Mouse (Mus musculus): ENCODE measurements around the gene Tbc1d14. TPM values are rescaled to one million over a fixed set of nuclear protein-coding genes. Genes with fewer than 3 reads are reported as not detected.
A peak's percentile ranks its signal among the peaks of the same experiment; 100 is the strongest.

Tbc1d14 gene
- polyA plus RNA-seq, 1 experiment from 2014 or later = 22.5 TPM

DNA sequence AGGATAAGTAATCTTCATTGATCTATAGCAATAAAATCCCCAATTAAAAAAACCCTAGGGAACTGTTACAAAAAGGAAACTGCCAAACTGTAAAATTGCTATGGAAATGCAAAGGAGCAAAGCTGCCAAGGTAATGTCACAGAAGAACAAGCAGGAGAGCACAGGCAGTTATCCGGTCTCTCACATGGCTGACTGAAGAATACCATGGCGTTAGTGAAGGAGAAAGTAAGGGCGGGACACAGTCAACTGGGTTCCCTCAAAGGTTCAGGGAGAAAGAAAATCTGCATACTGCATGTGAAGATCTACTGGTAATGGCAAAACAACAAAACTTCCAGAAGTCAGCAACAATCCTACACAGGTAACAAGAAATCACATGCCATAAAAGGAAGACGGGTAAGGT is 36.8 kb downstream of the Tbc1d14 start:
- WGBS (ENCODE audit: missing documents) = 98% methylated on average over 4 of the region's 4 CpGs
- peaks cover 100% of the 10 kb centered on the region for H3K79me2 ChIP-seq (ENCODE audit: inconsistent target)

DNA sequence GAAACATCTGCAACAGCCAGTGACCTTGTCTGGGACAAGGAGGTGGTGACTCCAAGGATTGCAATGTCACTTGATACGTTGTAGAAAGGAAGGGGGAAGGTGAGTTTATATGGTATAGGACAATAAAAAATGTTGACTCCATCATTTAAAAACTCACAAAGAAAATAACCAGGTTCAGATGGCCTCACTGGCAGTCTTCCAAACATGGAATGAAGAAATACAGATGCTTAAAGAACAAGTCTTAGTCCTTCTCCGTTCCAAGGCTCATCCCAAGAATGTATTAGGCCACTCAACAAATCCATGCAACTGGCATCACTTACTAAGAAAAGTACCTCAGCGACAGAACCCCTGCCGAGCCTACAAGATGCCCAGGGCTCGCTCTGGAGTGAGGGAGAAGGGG is 38.6 kb downstream of the Tbc1d14 start:
- WGBS (ENCODE audit: missing documents) = 94% methylated on average over 4 of the region's 5 CpGs
- no peak overlapping the region for H3K4me3 ChIP-seq (ENCODE audit: inconsistent target)
- peak overlapping the region; percentile 22; the same call in 1 of the 2 replicates for H3K27ac ChIP-seq

More for the DNA sequence above, 36.8 kb downstream of the Tbc1d14 start:
- Histone ChIP-seq H3K4me3 (ENCODE audit: inconsistent target) (no peak overlapping the region), H3K27ac (no peak overlapping the region), H3K36me3 (ENCODE audit: inconsistent target) (no peaks in the 10 kb centered on the region)

DNA sequence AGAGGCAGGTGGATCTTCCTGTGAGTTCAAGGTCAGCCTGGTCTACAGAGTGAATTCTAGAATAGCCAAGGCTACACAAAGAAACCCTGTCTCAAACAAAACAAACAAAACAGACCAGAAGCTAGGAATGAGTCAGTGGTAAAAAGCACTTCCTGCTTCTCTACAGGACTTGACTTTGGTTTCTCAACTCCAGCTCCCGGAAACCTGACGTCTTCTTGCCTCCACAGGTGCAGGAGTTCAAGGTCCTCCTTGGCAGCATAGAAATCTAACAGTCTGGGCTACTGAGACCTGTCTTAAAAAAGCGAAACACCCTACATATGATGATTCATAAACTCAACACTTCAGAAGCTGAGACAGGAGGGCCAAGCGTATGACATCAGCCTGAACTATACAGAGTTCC is 39.2 kb downstream of the Tbc1d14 start:
- Histone ChIP-seq H3K79me2 (ENCODE audit: inconsistent target) (peaks cover 97% of the 10 kb centered on the region), H3K27ac (peak overlapping the region; percentile 22), H3K36me3 (ENCODE audit: inconsistent target) (no peaks in the 10 kb centered on the region), H3K4me3 (ENCODE audit: inconsistent target) (no peak overlapping the region)
- WGBS (ENCODE audit: missing documents) = 43% methylated on average over 4 of the region's 4 CpGs

More for the DNA sequence above, 38.6 kb downstream of the Tbc1d14 start:
- no peaks in the 10 kb centered on the region for H3K36me3 ChIP-seq (ENCODE audit: inconsistent target)
- peaks cover 100% of the 10 kb centered on the region for H3K79me2 ChIP-seq (ENCODE audit: inconsistent target)

DNA sequence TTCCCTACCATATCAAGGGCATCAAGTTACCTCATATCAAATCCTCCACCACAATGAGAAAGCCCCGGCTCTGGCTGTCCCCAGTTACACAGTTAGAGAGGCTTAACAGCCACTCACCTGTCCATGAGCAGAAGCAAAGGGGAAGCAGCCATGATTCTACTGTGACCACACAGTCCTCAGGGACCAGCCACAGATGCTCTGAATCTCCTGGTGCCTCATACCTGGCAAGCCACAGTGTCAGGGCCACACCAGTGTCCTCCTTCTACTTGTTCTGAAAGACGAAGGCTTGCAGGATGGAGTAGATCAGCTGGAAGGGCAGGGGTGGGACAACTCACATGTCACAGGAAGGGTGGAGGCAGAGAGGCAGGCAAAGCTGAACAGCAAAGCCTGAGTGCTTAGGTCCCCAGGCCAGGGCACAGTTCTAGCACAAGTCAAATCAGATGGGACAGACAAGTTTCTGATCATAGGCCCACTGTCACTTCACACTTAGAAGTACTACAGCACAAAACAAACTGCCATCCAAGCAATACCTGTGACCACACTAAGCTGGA is 39.9 kb downstream of the Tbc1d14 start:
- Histone ChIP-seq H3K4me3 (ENCODE audit: inconsistent target) (no peak overlapping the region), H3K36me3 (ENCODE audit: inconsistent target) (no peaks in the 10 kb centered on the region), H3K27ac (peak overlapping the region; percentile 22), H3K79me2 (ENCODE audit: inconsistent target) (peaks cover 97% of the 10 kb centered on the region)
- WGBS (ENCODE audit: missing documents) = 87% methylated on average over 2 of the region's 2 CpGs

DNA sequence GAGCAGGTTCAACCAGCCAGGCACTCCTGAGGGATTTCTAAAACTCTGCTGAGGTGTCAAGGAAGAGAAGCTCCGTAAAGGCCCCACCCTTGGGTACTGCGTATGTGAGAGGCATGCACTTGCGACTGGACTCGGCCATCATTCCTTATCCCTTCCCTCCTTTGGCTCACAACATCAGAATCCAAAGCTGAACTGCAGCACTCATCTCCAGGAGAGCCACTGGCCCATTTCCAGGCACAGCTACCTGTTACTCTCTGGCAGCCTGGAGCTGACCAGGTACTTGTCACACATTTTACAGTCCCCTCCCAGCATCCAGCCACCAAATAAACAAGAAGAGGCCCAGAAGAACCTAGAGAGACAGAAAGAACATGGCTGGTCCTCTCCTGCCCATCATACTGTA is 40.7 kb downstream of the Tbc1d14 start:
- no peak overlapping the region for H3K27ac ChIP-seq
- peaks cover 97% of the 10 kb centered on the region for H3K79me2 ChIP-seq (ENCODE audit: inconsistent target)
- H3K36me3 ChIP-seq (ENCODE audit: inconsistent target) = no peaks in the 10 kb centered on the region
- 100% methylated on average over 4 of the region's 4 CpGs for WGBS (ENCODE audit: missing documents)
- no peak overlapping the region for H3K4me3 ChIP-seq (ENCODE audit: inconsistent target)

DNA sequence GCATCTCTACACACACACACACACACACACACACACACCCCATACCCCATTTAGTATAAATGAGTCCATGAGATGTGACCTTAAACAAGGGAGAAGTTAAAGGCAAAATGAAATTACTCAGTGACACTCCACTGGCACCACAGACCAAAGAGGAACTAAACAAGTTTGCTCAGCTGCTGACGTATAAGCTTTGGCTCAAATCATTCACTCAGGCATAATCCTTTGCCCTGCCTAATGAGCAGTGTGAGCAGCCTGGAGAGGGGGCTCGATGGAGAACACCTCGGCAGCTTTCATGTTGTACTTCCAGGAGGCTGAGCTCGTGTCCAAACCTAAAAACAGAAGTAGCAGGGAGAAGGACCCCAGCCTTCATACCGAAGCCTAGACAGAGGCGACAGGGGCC is 43.8 kb downstream of the Tbc1d14 start:
- H3K79me2 ChIP-seq (ENCODE audit: inconsistent target) = peaks cover 97% of the 10 kb centered on the region
- H3K36me3 ChIP-seq (ENCODE audit: inconsistent target) = no peaks in the 10 kb centered on the region

DNA sequence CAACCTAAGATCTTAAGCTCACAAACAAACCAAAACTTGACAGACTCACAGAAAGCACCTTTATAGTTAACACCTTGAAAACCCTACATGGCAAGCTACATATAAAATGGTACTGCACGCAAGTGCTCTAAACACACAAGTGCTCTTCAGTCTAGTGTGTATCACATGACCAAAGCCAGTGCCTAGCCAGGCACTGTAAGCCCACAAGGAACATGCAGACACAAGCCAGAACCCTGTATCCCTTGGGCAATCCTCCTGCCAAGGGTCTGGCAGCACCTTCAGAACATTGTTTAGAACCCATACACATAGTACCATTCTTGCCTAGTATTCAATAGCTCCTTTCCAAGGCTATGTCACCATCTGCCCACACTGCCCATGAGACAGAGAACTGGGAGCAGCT is 48.3 kb downstream of the Tbc1d14 start:
- WGBS (ENCODE audit: missing documents) = 100% methylated on average over 1 of the region's 1 CpGs
- Histone ChIP-seq H3K27ac (no peak overlapping the region), H3K4me3 (ENCODE audit: inconsistent target) (no peak overlapping the region), H3K79me2 (ENCODE audit: inconsistent target) (peaks cover 97% of the 10 kb centered on the region), H3K36me3 (ENCODE audit: inconsistent target) (peaks cover 22% of the 10 kb centered on the region; the same call in 1 of the 2 replicates)

More for the DNA sequence above, 43.8 kb downstream of the Tbc1d14 start:
- Histone ChIP-seq H3K4me3 (ENCODE audit: inconsistent target) (no peak overlapping the region), H3K27ac (peak overlapping the region; percentile 71)
- 27% methylated on average over 6 of the region's 6 CpGs for WGBS (ENCODE audit: missing documents)

DNA sequence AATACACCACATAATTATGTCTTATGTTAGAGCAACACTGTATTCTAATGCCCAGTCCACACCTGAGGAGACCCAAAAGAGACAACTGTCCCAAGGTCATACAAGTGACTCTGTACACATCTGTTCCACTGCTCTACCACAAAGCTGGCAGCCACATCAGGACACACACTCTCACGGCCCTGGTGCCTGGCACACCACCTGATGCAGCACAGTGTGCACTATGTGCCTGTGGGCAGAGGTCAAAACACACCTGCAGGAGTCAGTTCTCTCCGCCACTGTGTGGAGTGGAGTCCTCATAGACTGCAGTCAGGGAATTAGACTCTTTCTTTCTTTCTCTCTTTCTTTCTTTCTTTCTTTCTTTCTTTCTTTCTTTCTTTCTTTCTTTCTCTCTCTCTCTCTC is 52.1 kb downstream of the Tbc1d14 start:
- Histone ChIP-seq H3K36me3 (ENCODE audit: inconsistent target) (peaks cover 22% of the 10 kb centered on the region; the same call in 1 of the 2 replicates), H3K4me3 (ENCODE audit: inconsistent target) (no peak overlapping the region), H3K79me2 (ENCODE audit: inconsistent target) (peaks cover 96% of the 10 kb centered on the region), H3K27ac (no peak overlapping the region)
- 96% methylated on average over 2 of the region's 2 CpGs for WGBS (ENCODE audit: missing documents)

DNA sequence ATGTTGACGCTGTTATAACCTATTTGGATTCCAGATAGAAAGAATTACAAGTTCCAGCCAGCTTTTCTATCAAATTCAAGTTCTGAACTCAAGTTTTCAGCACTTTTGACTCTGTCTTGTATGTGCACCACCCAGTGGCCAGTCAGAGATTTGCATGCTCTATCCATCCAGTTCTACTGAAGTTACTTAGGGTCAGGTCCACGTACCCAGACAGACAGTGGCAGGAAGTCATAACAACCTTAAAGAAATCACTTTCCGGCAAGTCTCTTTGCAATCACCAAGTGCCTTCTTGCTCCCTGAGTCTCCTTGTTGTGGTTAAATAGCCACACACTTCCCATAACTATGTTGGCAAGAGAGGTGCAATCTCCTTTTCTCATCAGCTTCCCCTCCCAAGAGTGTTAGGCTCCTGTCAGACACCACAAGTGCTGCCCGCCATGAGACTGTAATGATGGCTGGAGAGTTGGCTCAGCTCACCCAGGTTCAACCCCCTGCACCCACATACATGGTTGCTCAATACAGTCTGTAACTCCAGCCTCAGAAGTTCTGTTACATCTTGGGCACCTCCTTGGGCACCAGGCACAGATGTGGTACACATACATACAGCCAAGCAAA is 54.4 kb downstream of the Tbc1d14 start:
- WGBS (ENCODE audit: missing documents) = 10% methylated on average over 4 of the region's 4 CpGs
- Histone ChIP-seq H3K27ac (no peak overlapping the region), H3K4me3 (ENCODE audit: inconsistent target) (no peak overlapping the region), H3K36me3 (ENCODE audit: inconsistent target) (peaks cover 20% of the 10 kb centered on the region; the same call in 1 of the 2 replicates), H3K79me2 (ENCODE audit: inconsistent target) (peaks cover 91% of the 10 kb centered on the region)

DNA sequence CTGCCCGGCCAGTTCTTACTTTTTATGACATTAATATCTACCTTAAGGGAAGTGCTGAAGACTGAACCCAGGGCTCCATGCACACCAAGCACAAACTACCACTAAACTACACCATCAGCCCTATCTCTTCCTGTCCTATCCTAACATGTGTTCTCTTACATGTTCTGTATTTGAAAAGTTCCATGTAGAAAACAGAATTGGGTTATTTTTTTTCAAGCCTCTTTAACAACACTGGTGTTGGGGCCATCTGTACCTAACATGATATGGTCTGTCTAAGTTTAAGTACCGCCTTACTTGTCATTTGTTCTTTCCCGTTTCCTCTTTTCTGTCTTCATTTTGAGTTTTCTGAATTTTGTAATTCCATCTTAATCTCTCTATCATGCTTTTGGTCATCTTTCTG is 56.7 kb downstream of the Tbc1d14 start:
- WGBS (ENCODE audit: missing documents) = 77% methylated on average over 3 of the region's 3 CpGs

DNA sequence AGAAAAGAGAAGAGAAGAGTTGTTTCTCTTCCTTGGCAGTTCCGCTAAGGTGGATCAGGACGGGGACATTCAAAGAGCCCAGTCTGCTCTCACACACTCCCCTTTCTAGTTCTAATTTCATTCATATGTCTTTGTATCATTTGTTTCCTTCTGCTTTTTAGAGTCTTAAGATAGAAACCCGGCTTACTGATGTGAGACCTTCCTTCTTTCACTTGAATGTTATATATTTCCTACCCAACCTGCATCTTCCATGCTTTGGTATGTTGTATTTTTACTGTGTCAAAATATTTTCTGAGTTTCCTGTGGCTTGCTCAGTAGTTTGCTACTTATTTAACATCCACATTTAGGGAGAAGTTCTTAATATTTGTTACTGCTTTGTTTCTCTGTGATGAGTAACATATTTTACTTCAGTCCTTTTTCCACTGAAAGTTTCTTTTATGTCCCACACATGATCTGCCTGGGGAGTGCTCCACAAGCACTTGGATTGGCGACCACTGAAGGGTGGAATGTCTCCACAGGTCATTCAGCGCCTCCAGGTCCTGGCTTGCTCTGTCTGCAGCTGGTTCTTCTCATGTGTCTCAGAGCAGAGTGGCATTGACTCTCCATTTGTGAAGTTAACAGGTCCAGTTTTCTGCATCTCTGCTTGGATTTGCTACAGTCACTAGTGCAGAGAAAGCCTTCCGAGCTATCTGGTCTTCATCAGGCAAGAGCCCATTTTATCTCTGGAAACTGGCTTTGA is 57.5 kb downstream of the Tbc1d14 start:
- H3K4me3 ChIP-seq (ENCODE audit: inconsistent target) = no peak overlapping the region
- peaks cover 91% of the 10 kb centered on the region for H3K79me2 ChIP-seq (ENCODE audit: inconsistent target)
- 58% methylated on average over 6 of the region's 6 CpGs for WGBS (ENCODE audit: missing documents)
- peaks cover 3% of the 10 kb centered on the region; the same call in 1 of the 2 replicates for H3K36me3 ChIP-seq (ENCODE audit: inconsistent target)
- H3K27ac ChIP-seq = peak overlapping the region; percentile 8

More for the DNA sequence above, 56.7 kb downstream of the Tbc1d14 start:
- Histone ChIP-seq H3K4me3 (ENCODE audit: inconsistent target) (no peak overlapping the region), H3K27ac (no peak overlapping the region), H3K79me2 (ENCODE audit: inconsistent target) (peaks cover 91% of the 10 kb centered on the region), H3K36me3 (ENCODE audit: inconsistent target) (peaks cover 3% of the 10 kb centered on the region; the same call in 1 of the 2 replicates)

DNA sequence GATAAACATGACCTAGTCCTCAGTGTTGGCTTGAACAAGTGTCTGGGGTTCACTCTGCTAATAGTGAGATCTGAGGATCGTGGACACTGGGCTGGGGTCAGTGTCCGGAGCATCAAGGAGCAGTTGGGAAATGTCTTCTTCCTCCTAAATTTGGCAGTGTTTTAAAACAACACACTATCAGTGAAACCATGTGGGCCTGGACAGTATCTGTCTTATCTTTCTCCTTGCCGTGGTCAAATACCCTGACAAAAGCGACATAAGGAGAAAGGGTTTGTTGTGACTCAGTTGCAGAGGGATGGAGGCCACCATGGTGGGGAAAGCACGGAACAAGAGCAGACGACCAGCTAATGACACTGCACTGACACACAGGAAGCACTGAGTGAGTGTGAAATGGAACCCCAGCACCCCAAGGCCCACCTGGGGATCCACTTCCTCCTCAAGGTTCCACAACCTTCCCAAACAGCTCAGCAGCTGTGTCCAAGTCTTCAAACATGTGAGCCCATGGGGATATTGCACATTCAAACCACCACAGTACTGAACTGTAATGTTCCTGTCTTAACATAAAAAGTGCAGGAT is 58.5 kb downstream of the Tbc1d14 start:
- Histone ChIP-seq H3K4me3 (ENCODE audit: inconsistent target) (no peak overlapping the region), H3K27ac (no peak overlapping the region), H3K79me2 (ENCODE audit: inconsistent target) (peaks cover 91% of the 10 kb centered on the region), H3K36me3 (ENCODE audit: inconsistent target) (no peaks in the 10 kb centered on the region; the same call in 1 of the 2 replicates)
- 72% methylated on average over 6 of the region's 6 CpGs for WGBS (ENCODE audit: missing documents)

DNA sequence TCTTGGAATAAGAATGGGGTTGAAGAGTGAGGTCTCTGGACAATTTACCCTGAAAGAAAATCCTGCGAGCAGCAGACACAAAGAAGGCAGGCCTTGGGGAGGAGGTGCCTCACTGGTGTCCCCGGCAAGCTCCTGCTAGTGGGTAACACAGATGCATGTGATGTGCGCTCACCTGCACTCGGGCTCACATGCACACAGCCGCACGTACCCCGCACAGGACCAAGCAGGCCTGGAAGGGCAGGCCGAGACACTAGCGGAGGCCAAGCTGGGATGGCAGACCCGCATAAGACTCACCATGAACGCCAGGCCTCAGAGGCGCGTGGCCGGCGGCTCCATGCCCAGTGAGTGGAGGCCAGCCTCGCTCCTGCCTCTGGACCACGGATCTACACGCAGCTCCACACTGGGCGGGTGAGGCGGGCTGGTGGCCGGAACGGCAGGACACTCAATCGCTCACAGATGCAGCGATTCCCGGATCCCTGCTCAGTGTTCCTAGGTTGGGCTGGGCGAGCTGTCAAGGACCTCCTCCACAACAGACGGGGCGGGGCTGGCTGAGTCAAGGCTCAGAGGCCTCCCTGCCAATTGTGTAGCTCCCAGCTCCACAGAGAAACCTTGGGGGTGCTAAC is 62.8 kb downstream of the Tbc1d14 start:
- WGBS (ENCODE audit: missing documents) = 2% methylated on average over 27 of the region's 28 CpGs
- 0 out of 2 replicates have a peak overlapping the region, but pooled peaks have one; percentile 17 for H3K27ac ChIP-seq
- peak overlapping the region; percentile 46 for H3K4me3 ChIP-seq (ENCODE audit: inconsistent target)
- H3K36me3 ChIP-seq (ENCODE audit: inconsistent target) = no peaks in the 10 kb centered on the region; the same call in 1 of the 2 replicates
- peaks cover 99% of the 10 kb centered on the region for H3K79me2 ChIP-seq (ENCODE audit: inconsistent target)

DNA sequence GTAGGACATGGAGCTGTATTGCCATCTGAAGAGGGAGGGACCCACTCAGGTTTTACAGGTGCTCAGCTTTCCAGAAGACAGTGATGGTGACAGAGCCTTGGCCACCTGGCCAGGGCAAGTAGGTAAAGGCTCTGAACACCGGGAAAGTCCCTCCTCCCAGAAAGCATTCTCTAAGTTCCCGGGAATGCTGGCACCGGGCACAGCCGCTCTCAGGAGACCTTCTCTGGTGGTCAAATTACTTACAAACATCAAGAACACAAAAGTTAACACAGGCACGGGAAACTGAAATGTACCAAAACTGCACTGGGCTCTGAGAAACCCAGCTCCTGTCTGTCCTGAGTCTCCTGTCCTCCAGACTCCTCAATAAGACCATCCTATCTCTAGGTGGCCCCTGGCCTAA is 63.4 kb downstream of the Tbc1d14 start:
- H3K79me2 ChIP-seq (ENCODE audit: inconsistent target) = peaks cover 100% of the 10 kb centered on the region
- WGBS (ENCODE audit: missing documents) = 19% methylated on average over 4 of the region's 5 CpGs
- peak overlapping the region; percentile 46 for H3K4me3 ChIP-seq (ENCODE audit: inconsistent target)
- 0 out of 2 replicates have a peak overlapping the region, but pooled peaks have one; percentile 17 for H3K27ac ChIP-seq
- peaks cover 5% of the 10 kb centered on the region; the same call in 1 of the 2 replicates for H3K36me3 ChIP-seq (ENCODE audit: inconsistent target)
